Comparison of ENCODE assay signal across 12 mouse cellular contexts in genomic region chr14:25074022-25074800, GRCm38 (mm10).
DNase-seq lines count a peak whose midpoint lies in the region; ATAC-seq lines count a peak whose summit lies in the region.
"Had no signal": no experiment of that assay in that cellular context is flagged by ENCODE, and none has a peak within 500 bp of the region (broad histone marks: within the 10 kb centered on the region; RNA-seq: fewer than 3 reads in every experiment).

No protein-coding gene starts in this region.

- no peak overlapping the region for H3K4me3 ChIP-seq in heart, embryonic 11.5 days (ENCODE audit: low read depth, low read length)
- H3K4me3 ChIP-seq: embryonic facial prominence, embryonic 10.5 days had no signal

- peak; percentile 16 for DNase-seq in right cerebral cortex, adult 18-20 months
- no peak for DNase-seq in right cerebral cortex, postnatal 36 days (ENCODE audit: low spot score in 2 of 2)
- DNase-seq in cerebellum, adult 8-10 months: peak; percentile 88
- peak; percentile 32 to 67 for DNase-seq in layer of hippocampus, adult 18-20 months (ENCODE audit: low spot score in 2 of 2)
- peak; percentile 83 for DNase-seq in left cerebral cortex, postnatal 4 days
- DNase-seq in c-Kit-positive CD71-positive TER-119-positive erythroid progenitor cells, embryonic 14.5 days (ENCODE audit: low spot score): no peak
- DNase-seq in kidney, adult 11 months: no peak
- DNase-seq: heart, adult 18-20 months; heart, postnatal 36 days had no signal

- WGBS in heart, embryonic 11.5 days (ENCODE audit: insufficient replicate concordance): 83% methylated on average over 9 of the region's 9 CpGs

- no peak overlapping the region for H3K9ac ChIP-seq in heart, embryonic 11.5 days (ENCODE audit: low read depth, low read length)

- no peak for ATAC-seq in heart, embryonic 11.5 days (replicated peaks; ENCODE audit: insufficient number of reproducible peaks, low FRiP score, low TSS enrichment)

- H3K27ac ChIP-seq in heart, embryonic 11.5 days (ENCODE audit: low read depth, low read length): no peak overlapping the region
- H3K27ac ChIP-seq: embryonic facial prominence, embryonic 10.5 days; macrophage had no signal

- intact Hi-C loops in left cerebral cortex, postnatal 4 days (cut with DNase I): no loop called here

- no peaks in the 10 kb centered on the region for H3K27me3 ChIP-seq in heart, embryonic 11.5 days (ENCODE audit: control insufficient read depth, insufficient read depth, low read length)

- no peak overlapping the region for H3K4me2 ChIP-seq in heart, embryonic 11.5 days

- peaks cover 3% of the 10 kb centered on the region; the same call in 1 of the 2 replicates for H3K4me1 ChIP-seq in heart, embryonic 11.5 days (ENCODE audit: control insufficient read depth, insufficient read depth, low read length)

- no peaks in the 10 kb centered on the region for H3K36me3 ChIP-seq in heart, embryonic 11.5 days (ENCODE audit: control insufficient read depth, insufficient read depth, low read length)
- H3K36me3 ChIP-seq: embryonic facial prominence, embryonic 10.5 days had no signal

- H3K9me3 ChIP-seq in heart, embryonic 11.5 days (replicated peaks; ENCODE audit: control insufficient read depth, low read length): no peaks in the 10 kb centered on the region
- H3K9me3 ChIP-seq: embryonic facial prominence, embryonic 10.5 days had no signal

Comparison
In these comparisons a context has a peak if more than half of its experiments do, and no peak if none do; other contexts are left out.
1. DNase-seq: peak in right cerebral cortex, adult 18-20 months (single experiment), cerebellum, adult 8-10 months (single experiment), layer of hippocampus, adult 18-20 months (2 of 2) and left cerebral cortex, postnatal 4 days (single experiment); none in right cerebral cortex, postnatal 36 days (0 of 2), c-Kit-positive CD71-positive TER-119-positive erythroid progenitor cells, embryonic 14.5 days (single experiment) and kidney, adult 11 months (single experiment).